Mouse (Mus musculus): ENCODE results near the gene Gbx2.

GRCm38 (mm10) chr1:89899036-89899435 is 31.9 kb downstream of the Gbx2 start:
- TF ChIP-seq CTCF (IDR thresholded peaks at IDR 0.05; ENCODE audit: control insufficient read depth, insufficient read depth, insufficient replicate concordance, low read depth, low read length) (no peak), POLR2A (IDR thresholded peaks at IDR 0.05; ENCODE audit: control insufficient read depth, low read depth, low read length) (no peak)
